Mouse (Mus musculus): Measurements from ENCODE around the gene Dtx3. TPM values are rescaled to one million over a fixed set of nuclear protein-coding genes. Genes with fewer than 3 reads are reported as not detected.

Dtx3 gene
- polyA plus RNA-seq, 1 experiment: 101 TPM

GRCm38 (mm10) chr10:127173148-127174065 lies 22.1 kb downstream of the Dtx3 start:
- Histone ChIP-seq H3K36me3 (ENCODE audit: control insufficient read depth, insufficient read depth, low read length) (no peaks in the 10 kb centered on the region), H3K27ac (ENCODE audit: insufficient read depth, low read depth, low read length) (no peak overlapping the region), H3K4me1 (ENCODE audit: control insufficient read depth, insufficient read depth, low read length) (no peaks in the 10 kb centered on the region), H3K27me3 (replicated peaks; ENCODE audit: control insufficient read depth, insufficient read depth, low read length) (no peaks in the 10 kb centered on the region), H3K4me3 (ENCODE audit: insufficient read depth, low read depth, low read length) (no peak overlapping the region)
- WGBS: 83% methylated on average over 16 of the region's 16 CpGs
- no peak for DNase-seq
- TF ChIP-seq POLR2A (IDR thresholded peaks at IDR 0.05; ENCODE audit: low read depth, low read length): no peak
- no peak for TF ChIP-seq CTCF (conservative IDR thresholded peaks at IDR 0.05; ENCODE audit: insufficient read depth, insufficient read length, low read depth, low read length)

DNA sequence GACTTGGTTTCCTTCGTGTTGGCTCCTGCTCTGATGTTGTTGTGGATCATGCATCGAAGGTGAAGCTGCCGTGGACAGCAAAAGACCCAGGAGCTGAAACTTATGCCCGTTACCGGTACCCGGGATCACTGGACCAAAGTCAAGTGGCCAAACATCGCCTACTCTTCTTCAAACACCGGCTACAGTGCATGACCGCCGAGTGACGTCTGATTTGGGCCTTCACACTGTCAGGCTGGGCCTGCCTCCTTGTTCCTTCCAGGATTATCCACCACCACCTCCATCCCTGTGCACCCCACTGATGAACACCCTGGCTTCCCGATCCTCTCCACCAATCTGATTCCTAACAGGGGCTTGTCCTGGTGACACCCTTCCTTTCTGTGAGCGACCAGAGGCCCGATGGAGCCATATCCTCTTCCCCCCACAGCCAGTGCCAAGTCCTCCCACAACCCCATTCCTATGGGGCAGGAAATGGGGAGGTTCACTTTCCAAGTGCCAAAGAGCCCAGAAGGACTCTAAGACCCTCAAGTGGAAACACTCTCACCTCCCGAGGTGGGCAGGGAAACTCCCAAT lies 23.8 kb downstream of the Dtx3 start:
- Histone ChIP-seq H3K4me1 (ENCODE audit: control insufficient read depth, insufficient read depth, low read length) (no peaks in the 10 kb centered on the region), H3K4me3 (ENCODE audit: insufficient read depth, low read depth, low read length) (no peak overlapping the region), H3K27ac (ENCODE audit: insufficient read depth, low read depth, low read length) (no peak overlapping the region), H3K36me3 (ENCODE audit: control insufficient read depth, insufficient read depth, low read length) (no peaks in the 10 kb centered on the region), H3K27me3 (replicated peaks; ENCODE audit: control insufficient read depth, insufficient read depth, low read length) (no peaks in the 10 kb centered on the region)
- no peak for DNase-seq
- TF ChIP-seq POLR2A (IDR thresholded peaks at IDR 0.05; ENCODE audit: low read depth, low read length): no peak
- TF ChIP-seq CTCF (conservative IDR thresholded peaks at IDR 0.05; ENCODE audit: insufficient read depth, insufficient read length, low read depth, low read length): no peak
- 83% methylated on average over 15 of the region's 15 CpGs for WGBS

- Histone ChIP-seq H3K27me3 (replicated peaks; ENCODE audit: control insufficient read depth, insufficient read depth, low read length) (no peaks in the 10 kb centered on the region), H3K4me1 (ENCODE audit: control insufficient read depth, insufficient read depth, low read length) (no peaks in the 10 kb centered on the region), H3K36me3 (ENCODE audit: control insufficient read depth, insufficient read depth, low read length) (no peaks in the 10 kb centered on the region), H3K4me3 (ENCODE audit: insufficient read depth, low read depth, low read length) (peak overlapping the region; percentile 39), H3K27ac (ENCODE audit: insufficient read depth, low read depth, low read length) (no peak overlapping the region)
- TF ChIP-seq CTCF (conservative IDR thresholded peaks at IDR 0.05; ENCODE audit: insufficient read depth, insufficient read length, low read depth, low read length): peak; percentile 78
- TF ChIP-seq POLR2A (IDR thresholded peaks at IDR 0.05; ENCODE audit: low read depth, low read length): no peak
- DNase-seq: peak; percentile 82
- WGBS: 1% methylated on average over 29 of the region's 29 CpGs
Observed at GRCm38 (mm10) chr10:127170837-127171272, 24.7 kb downstream of the Dtx3 start.

DNA sequence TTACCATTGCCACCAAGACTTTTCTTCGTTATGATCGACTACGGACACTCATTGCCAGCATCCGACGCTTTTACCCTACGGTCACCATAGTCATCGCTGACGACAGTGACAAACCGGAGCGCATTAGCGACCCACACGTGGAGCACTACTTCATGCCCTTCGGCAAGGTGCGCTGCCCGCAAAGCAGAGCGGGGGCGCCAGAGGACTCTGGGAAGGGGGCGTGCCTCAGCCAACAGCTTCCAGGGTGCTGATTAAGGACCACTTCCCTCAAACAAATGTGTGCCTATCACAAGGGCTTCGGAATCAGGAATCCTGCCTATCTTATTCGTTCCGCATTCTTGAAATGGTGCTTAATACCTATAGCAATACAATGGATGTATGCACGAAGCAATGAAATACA lies 25.5 kb downstream of the Dtx3 start:
- Histone ChIP-seq H3K4me3 (ENCODE audit: insufficient read depth, low read depth, low read length) (no peak overlapping the region), H3K27me3 (replicated peaks; ENCODE audit: control insufficient read depth, insufficient read depth, low read length) (peaks cover 2% of the 10 kb centered on the region; the same call in 1 of the 2 replicates), H3K27ac (ENCODE audit: insufficient read depth, low read depth, low read length) (no peak overlapping the region), H3K4me1 (ENCODE audit: control insufficient read depth, insufficient read depth, low read length) (no peaks in the 10 kb centered on the region), H3K36me3 (ENCODE audit: control insufficient read depth, insufficient read depth, low read length) (no peaks in the 10 kb centered on the region)
- no peak for DNase-seq
- WGBS: 20% methylated on average over 22 of the region's 22 CpGs
- TF ChIP-seq POLR2A (IDR thresholded peaks at IDR 0.05; ENCODE audit: low read depth, low read length): no peak
- TF ChIP-seq CTCF (conservative IDR thresholded peaks at IDR 0.05; ENCODE audit: insufficient read depth, insufficient read length, low read depth, low read length): no peak

DNA sequence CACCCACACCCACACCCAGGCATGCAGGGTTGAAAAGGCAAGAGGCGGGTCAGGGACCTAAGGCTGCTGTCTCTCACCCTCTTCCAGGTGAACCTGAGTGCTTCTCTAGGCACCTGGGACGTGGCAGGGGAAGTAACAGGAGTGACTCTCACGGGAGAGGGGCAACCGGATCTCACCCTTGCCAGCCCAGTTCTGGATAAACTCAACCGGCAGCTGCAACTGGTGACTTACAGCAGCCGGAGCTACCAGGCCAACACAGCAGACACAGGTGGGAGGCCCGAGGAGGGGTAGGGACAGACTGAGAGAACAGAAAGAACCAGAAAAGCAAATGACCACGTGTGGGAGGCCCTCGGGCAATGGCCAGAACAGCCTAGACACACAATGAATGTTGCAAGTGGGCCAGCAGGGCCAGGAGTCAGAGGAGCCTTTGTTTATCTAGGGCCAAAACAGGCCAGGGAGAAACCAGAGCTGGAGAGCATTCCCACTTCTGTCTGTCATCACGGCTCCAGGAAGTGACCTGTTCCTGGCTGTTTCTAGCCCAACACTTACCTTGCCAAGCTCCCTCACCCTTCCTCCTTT lies 27.8 kb downstream of the Dtx3 start:
- TF ChIP-seq POLR2A (IDR thresholded peaks at IDR 0.05; ENCODE audit: low read depth, low read length) (no peak), CTCF (conservative IDR thresholded peaks at IDR 0.05; ENCODE audit: insufficient read depth, insufficient read length, low read depth, low read length) (no peak)
- no peaks in the 10 kb centered on the region for H3K36me3 ChIP-seq (ENCODE audit: control insufficient read depth, insufficient read depth, low read length)
- no peak for DNase-seq
- H3K27ac ChIP-seq (ENCODE audit: insufficient read depth, low read depth, low read length): no peak overlapping the region
- no peak overlapping the region for H3K4me3 ChIP-seq (ENCODE audit: insufficient read depth, low read depth, low read length)
- H3K4me1 ChIP-seq (ENCODE audit: control insufficient read depth, insufficient read depth, low read length): 0 out of 2 replicates have a peak, but pooled peaks cover 2% of the 10 kb centered on the region
- H3K27me3 ChIP-seq (replicated peaks; ENCODE audit: control insufficient read depth, insufficient read depth, low read length): peaks cover 2% of the 10 kb centered on the region; the same call in 1 of the 2 replicates
- 64% methylated on average over 10 of the region's 10 CpGs for WGBS

- WGBS: 64% methylated on average over 15 of the region's 15 CpGs
- H3K27ac ChIP-seq (ENCODE audit: insufficient read depth, low read depth, low read length): no peak overlapping the region
- TF ChIP-seq CTCF (conservative IDR thresholded peaks at IDR 0.05; ENCODE audit: insufficient read depth, insufficient read length, low read depth, low read length) (no peak), POLR2A (IDR thresholded peaks at IDR 0.05; ENCODE audit: low read depth, low read length) (no peak)
- DNase-seq: no peak
- peaks cover 2% of the 10 kb centered on the region; the same call in 1 of the 2 replicates for H3K27me3 ChIP-seq (replicated peaks; ENCODE audit: control insufficient read depth, insufficient read depth, low read length)
- H3K4me1 ChIP-seq (ENCODE audit: control insufficient read depth, insufficient read depth, low read length): 0 out of 2 replicates have a peak, but pooled peaks cover 2% of the 10 kb centered on the region
- no peak overlapping the region for H3K4me3 ChIP-seq (ENCODE audit: insufficient read depth, low read depth, low read length)
- H3K36me3 ChIP-seq (ENCODE audit: control insufficient read depth, insufficient read depth, low read length): no peaks in the 10 kb centered on the region
Observed at GRCm38 (mm10) chr10:127166771-127167613, 28.5 kb downstream of the Dtx3 start.

Measured in kidney, adult 2 months (tissue).